Mouse (Mus musculus) heart, embryonic 12.5 days (tissue): Measurements from ENCODE around the gene Ckap2l. TPM values are rescaled to one million over a fixed set of nuclear protein-coding genes. Genes with fewer than 3 reads are reported as not detected.

ENCODE experiments used
- ATAC-seq: fragments of 200-750 bp; cut with Nextera tagmentation; 2 replicates; pipeline ENCODE4 v1.8.0; 2017; ENCODE audit warnings: moderate TSS enrichment, moderate library complexity; ENCODE audit not compliant: insufficient number of reproducible peaks, low FRiP score
- H3K27ac ChIP-seq: fragments of 300-500 bp; sonication (generic); 2 replicates; pipeline ENCODE4 v1.5.1; 2016; ENCODE audit warnings: mild to moderate bottlenecking, moderate library complexity; ENCODE audit not compliant: poor library complexity, severe bottlenecking
- H3K27me3 ChIP-seq: fragments of 300-500 bp; sonication (generic); replicated peaks from 2 replicates; pipeline ENCODE4 v1.6.1; 2016; ENCODE audit warnings: mild to moderate bottlenecking, moderate library complexity
- H3K36me3 ChIP-seq: fragments of 300-500 bp; sonication (generic); 2 replicates; pipeline ENCODE4 v1.6.1; 2016; ENCODE audit warnings: mild to moderate bottlenecking, moderate library complexity
- H3K4me1 ChIP-seq: fragments of 300-500 bp; sonication (generic); replicated peaks from 2 replicates; pipeline ENCODE4 v1.6.1; 2016; ENCODE audit warnings: mild to moderate bottlenecking
- H3K4me2 ChIP-seq: fragments of 300-500 bp; sonication (generic); 2 replicates; pipeline ENCODE4 v1.6.1; 2016; ENCODE audit warnings: mild to moderate bottlenecking, moderate library complexity
- H3K4me3 ChIP-seq: fragments of 300-500 bp; sonication (generic); 2 replicates; pipeline ENCODE4 v1.5.1; 2016; ENCODE audit warnings: mild to moderate bottlenecking
- H3K9ac ChIP-seq: fragments of 300-500 bp; sonication (generic); 2 replicates; pipeline ENCODE4 v1.6.1; 2016; ENCODE audit warnings: mild to moderate bottlenecking, moderate library complexity
- H3K9me3 ChIP-seq: fragments of 300-500 bp; sonication (generic); replicated peaks from 2 replicates; pipeline ENCODE4 v1.6.1; 2016; ENCODE audit warnings: mild to moderate bottlenecking, moderate library complexity
- WGBS: fragments of 180-500 bp; shearing (Covaris S2); methylation state at CpG from one replicate; pipeline ENCODE4 v1.1.7; 2016; 5-methylcytosine and 5-hydroxymethylcytosine counted together
- polyA plus RNA-seq: library from polyadenylated mRNA; unstranded; fragments of >200 nt; fragmentation: Nextera tagmentation; extraction: Ambion mirVana; gene quantifications from 2 replicates; pipeline ENCODE4 v1.2.1, GENCODE M21; 2016

Gene Ckap2l
- polyA plus RNA-seq, 1 experiment from 2014 or later: 47.3 TPM

- Histone ChIP-seq H3K36me3 (no peaks in the 10 kb centered on the region), H3K9ac (no peak overlapping the region), H3K4me2 (no peak overlapping the region), H3K4me1 (peaks cover 38% of the 10 kb centered on the region), H3K4me3 (no peak overlapping the region), H3K9me3 (no peaks in the 10 kb centered on the region), H3K27ac (no peak overlapping the region), H3K27me3 (no peaks in the 10 kb centered on the region)
- WGBS: 94% methylated on average over 12 of the region's 12 CpGs
- ATAC-seq: no peak
Observed at GRCm38 (mm10) chr2:129246924-129247323, 50.1 kb downstream of the Ckap2l start.

- Histone ChIP-seq H3K36me3 (no peaks in the 10 kb centered on the region), H3K9me3 (no peaks in the 10 kb centered on the region), H3K4me1 (peaks cover 41% of the 10 kb centered on the region), H3K4me2 (no peak overlapping the region), H3K9ac (no peak overlapping the region), H3K27ac (no peak overlapping the region), H3K4me3 (no peak overlapping the region), H3K27me3 (no peaks in the 10 kb centered on the region)
- WGBS: 70% methylated on average over 7 of the region's 7 CpGs
- ATAC-seq: no peak
Observed at GRCm38 (mm10) chr2:129246436-129246835, 50.6 kb downstream of the Ckap2l start.

- Histone ChIP-seq H3K4me2 (peak overlapping the region; percentile 25; the same call in 1 of the 2 replicates), H3K27me3 (no peaks in the 10 kb centered on the region), H3K27ac (no peak overlapping the region), H3K4me3 (no peak overlapping the region), H3K4me1 (peaks cover 49% of the 10 kb centered on the region), H3K9me3 (no peaks in the 10 kb centered on the region), H3K9ac (no peak overlapping the region), H3K36me3 (no peaks in the 10 kb centered on the region)
- ATAC-seq: no peak
- 29% methylated on average over 5 of the region's 5 CpGs for WGBS
Observed at GRCm38 (mm10) chr2:129245618-129246017, 51.4 kb downstream of the Ckap2l start.

- ATAC-seq: no peak
- 77% methylated on average over 20 of the region's 20 CpGs for WGBS
- Histone ChIP-seq H3K9ac (no peak overlapping the region), H3K27ac (no peak overlapping the region; the same call in 1 of the 2 replicates), H3K4me2 (no peak overlapping the region), H3K27me3 (no peaks in the 10 kb centered on the region), H3K4me3 (no peak overlapping the region), H3K9me3 (peaks cover 4% of the 10 kb centered on the region), H3K4me1 (peaks cover 49% of the 10 kb centered on the region), H3K36me3 (no peaks in the 10 kb centered on the region)
Observed at GRCm38 (mm10) chr2:129244446-129245120, 52.4 kb downstream of the Ckap2l start.

GRCm38 (mm10) chr2:129243786-129244185, 53.2 kb downstream of the Ckap2l start:
- Histone ChIP-seq H3K4me2 (0 out of 2 replicates have a peak overlapping the region, but pooled peaks have one; percentile 10), H3K27ac (peak overlapping the region; percentile 23), H3K4me3 (no peak overlapping the region), H3K9ac (no peak overlapping the region), H3K4me1 (peaks cover 49% of the 10 kb centered on the region), H3K36me3 (no peaks in the 10 kb centered on the region), H3K27me3 (no peaks in the 10 kb centered on the region), H3K9me3 (peaks cover 4% of the 10 kb centered on the region)
- ATAC-seq: no peak
- WGBS: 24% methylated on average over 9 of the region's 9 CpGs

- H3K36me3 ChIP-seq: no peaks in the 10 kb centered on the region
- H3K9me3 ChIP-seq: peaks cover 4% of the 10 kb centered on the region
- WGBS: 63% methylated on average over 4 of the region's 4 CpGs
- H3K27me3 ChIP-seq: no peaks in the 10 kb centered on the region
- no peak for ATAC-seq
- H3K4me2 ChIP-seq: no peak overlapping the region
- H3K4me3 ChIP-seq: no peak overlapping the region
- no peak overlapping the region for H3K9ac ChIP-seq
- H3K27ac ChIP-seq: peak overlapping the region; percentile 23; the same call in 1 of the 2 replicates
- H3K4me1 ChIP-seq: peaks cover 49% of the 10 kb centered on the region
Observed at GRCm38 (mm10) chr2:129243005-129243404, 54.0 kb downstream of the Ckap2l start.

- no peak for ATAC-seq
- 0 out of 2 replicates have a peak overlapping the region, but pooled peaks have one; percentile 23 for H3K27ac ChIP-seq
- no peak overlapping the region for H3K9ac ChIP-seq
- no peak overlapping the region for H3K4me2 ChIP-seq
- H3K36me3 ChIP-seq: no peaks in the 10 kb centered on the region
- peaks cover 4% of the 10 kb centered on the region for H3K9me3 ChIP-seq
- no peaks in the 10 kb centered on the region for H3K27me3 ChIP-seq
- H3K4me3 ChIP-seq: no peak overlapping the region
- peaks cover 49% of the 10 kb centered on the region for H3K4me1 ChIP-seq
- 55% methylated on average over 7 of the region's 7 CpGs for WGBS
Observed at GRCm38 (mm10) chr2:129241845-129242833, 54.9 kb downstream of the Ckap2l start.

- H3K4me2 ChIP-seq: no peak overlapping the region
- WGBS: 52% methylated on average over 9 of the region's 9 CpGs
Observed at GRCm38 (mm10) chr2:129240726-129241432, 56.1 kb downstream of the Ckap2l start.

GRCm38 (mm10) chr2:129236526-129236925, 60.5 kb downstream of the Ckap2l start:
- H3K4me3 ChIP-seq: no peak overlapping the region
- H3K27me3 ChIP-seq: no peaks in the 10 kb centered on the region
- peaks cover 18% of the 10 kb centered on the region for H3K4me1 ChIP-seq
- no peak overlapping the region for H3K27ac ChIP-seq
- no peak overlapping the region for H3K4me2 ChIP-seq
- peaks cover 4% of the 10 kb centered on the region for H3K9me3 ChIP-seq
- H3K36me3 ChIP-seq: no peaks in the 10 kb centered on the region
- WGBS: 80% methylated on average over 4 of the region's 4 CpGs
- no peak overlapping the region for H3K9ac ChIP-seq
- no peak for ATAC-seq

More at GRCm38 (mm10) chr2:129240726-129241432, 56.1 kb downstream of the Ckap2l start:
- peaks cover 45% of the 10 kb centered on the region for H3K4me1 ChIP-seq
- H3K27ac ChIP-seq: peak overlapping the region; percentile 29; the same call in 1 of the 2 replicates
- H3K27me3 ChIP-seq: no peaks in the 10 kb centered on the region
- H3K9me3 ChIP-seq: peaks cover 4% of the 10 kb centered on the region
- H3K4me3 ChIP-seq: no peak overlapping the region
- peak; percentile 92 for ATAC-seq
- no peak overlapping the region; the same call in 1 of the 2 replicates for H3K9ac ChIP-seq
- H3K36me3 ChIP-seq: no peaks in the 10 kb centered on the region

- 0 out of 2 replicates have a peak overlapping the region, but pooled peaks have one; percentile 42 for H3K4me2 ChIP-seq
- no peaks in the 10 kb centered on the region for H3K27me3 ChIP-seq
- 61% methylated on average over 2 of the region's 2 CpGs for WGBS
- no peak overlapping the region for H3K9ac ChIP-seq
- H3K4me3 ChIP-seq: no peak overlapping the region
- H3K36me3 ChIP-seq: no peaks in the 10 kb centered on the region
- no peaks in the 10 kb centered on the region for H3K9me3 ChIP-seq
- peak overlapping the region; percentile 10; the same call in 1 of the 2 replicates for H3K27ac ChIP-seq
- H3K4me1 ChIP-seq: peaks cover 8% of the 10 kb centered on the region; the same call in 1 of the 2 replicates
- no peak for ATAC-seq
Observed at GRCm38 (mm10) chr2:129234731-129235130, 62.3 kb downstream of the Ckap2l start.
